Mouse (Mus musculus) bone marrow, adult 2 months (tissue): Measurements from ENCODE around the gene Afmid.

Experiments used
- CTCF ChIP-seq: fragments of 200-500 bp; IDR thresholded peaks from 2 replicates; pipeline ENCODE4 v1.5.1; 2011; ENCODE audit warnings: low read length, control low read depth; ENCODE audit not compliant: control insufficient read depth, insufficient read depth
- POLR2A ChIP-seq: fragments of 200-500 bp; IDR thresholded peaks from 2 replicates; pipeline ENCODE4 v1.6.1; 2011; ENCODE audit warnings: low read depth, mild to moderate bottlenecking, control low read depth, low read length, borderline replicate concordance; ENCODE audit not compliant: control insufficient read depth

GRCm38 (mm10) chr11:117827386-117827785 is 1.7 kb downstream of the Afmid start:
- no peak for TF ChIP-seq CTCF
- TF ChIP-seq POLR2A = no peak
